Mouse (Mus musculus) B cell, adult 67 days (primary cell): Measurements from ENCODE around the gene Gpr35. TPM values are rescaled to one million over a fixed set of nuclear protein-coding genes. Genes with fewer than 3 reads are reported as not detected.

Source experiments
- total RNA-seq, 2 experiments: library from RNA; stranded (reverse); gene quantifications; 4 replicates each; pipeline ENCODE4 v1.2.4; 2023

The Gpr35 gene
- total RNA-seq = 1 to 10 TPM in 1 of 2 experiments, under 1 TPM in 1; 0.74 to 2.2 TPM

DNA sequence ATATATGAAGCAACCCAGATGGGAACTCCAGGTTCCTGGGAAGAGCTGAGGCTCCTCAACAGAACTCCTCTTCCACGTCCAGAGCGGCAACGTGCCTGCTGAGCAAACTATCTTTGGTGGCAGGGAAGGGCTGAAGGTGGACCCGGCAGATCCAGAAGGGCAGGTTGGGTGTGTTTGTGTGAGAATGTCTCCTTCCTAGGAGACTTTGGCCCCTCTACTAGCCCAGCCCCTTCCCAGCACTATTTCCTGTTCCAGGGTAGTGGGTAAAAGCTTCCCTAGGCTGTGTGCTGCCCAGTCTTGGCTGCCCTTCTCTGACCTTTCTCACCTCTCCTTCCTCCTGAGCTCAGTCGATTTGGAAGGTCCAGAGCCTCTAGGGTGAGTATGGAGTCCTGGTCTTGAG, at the start of gene Gpr35:
TSS of gene Gpr35 (plus strand) at position 259 of the 400 bp plus-strand sequence.

DNA sequence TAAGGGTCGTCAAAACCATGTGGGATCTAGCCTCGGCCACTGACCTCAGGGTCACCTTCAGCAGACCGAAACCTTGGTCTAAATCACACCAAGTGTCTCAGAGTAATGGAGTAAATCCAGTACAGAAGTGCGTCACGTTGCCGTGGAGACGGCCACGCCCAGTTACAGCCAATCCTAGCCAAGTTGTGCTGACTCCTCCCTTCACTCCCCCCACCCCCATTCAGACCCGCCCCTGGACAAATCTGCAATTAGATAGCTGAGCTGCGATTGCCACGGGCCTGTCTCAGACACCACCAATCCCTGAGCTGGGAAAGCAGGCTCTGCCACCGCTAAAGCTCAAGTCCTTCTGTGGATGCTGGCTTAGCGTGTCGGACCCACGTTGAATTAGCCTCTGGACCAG, 47.9 kb upstream of the Gpr35 start, which contains the start of gene Ankmy1:
TSS of gene Ankmy1 (minus strand) at position 121 of the 400 bp plus-strand sequence.

DNA sequence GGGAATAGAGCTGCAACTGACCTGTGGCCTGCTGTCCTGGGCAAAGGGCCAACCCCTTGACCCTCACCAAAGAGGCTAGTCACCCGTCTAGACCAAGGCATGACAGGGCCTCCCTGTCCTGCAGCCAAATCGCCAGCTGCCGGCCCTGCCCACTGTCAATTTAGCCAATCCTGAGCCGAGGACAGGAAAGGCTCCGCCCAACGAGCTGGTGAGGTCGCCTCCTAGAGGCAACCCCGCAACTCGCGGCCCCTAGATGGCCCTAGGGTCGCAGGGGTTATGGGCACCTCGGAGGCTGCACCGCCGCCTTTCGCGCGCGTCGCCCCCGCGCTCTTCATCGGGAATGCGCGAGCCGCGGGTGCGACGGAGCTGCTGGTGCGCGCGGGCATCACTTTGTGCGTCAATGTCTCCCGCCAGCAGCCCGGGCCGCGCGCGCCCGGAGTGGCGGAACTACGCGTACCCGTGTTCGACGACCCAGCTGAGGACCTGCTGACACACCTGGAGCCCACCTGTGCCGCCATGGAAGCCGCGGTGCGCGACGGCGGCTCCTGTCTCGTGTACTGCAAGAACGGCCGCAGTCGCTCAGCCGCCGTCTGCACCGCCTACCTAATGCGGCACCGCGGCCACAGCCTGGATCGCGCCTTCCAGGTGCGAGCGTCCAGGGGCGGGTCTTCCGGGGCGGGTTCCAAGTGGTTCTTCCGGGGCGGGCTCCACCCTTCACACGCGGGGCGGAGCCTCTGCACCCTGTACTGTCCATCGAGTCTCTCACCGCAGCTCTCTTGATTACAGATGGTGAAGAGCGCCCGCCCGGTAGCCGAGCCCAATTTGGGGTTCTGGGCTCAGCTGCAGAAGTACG, 43.7 kb upstream of the Gpr35 start, which contains the start of gene Dusp28:
TSS of gene Dusp28 (plus strand) at position 203 of the 853 bp plus-strand sequence.

DNA sequence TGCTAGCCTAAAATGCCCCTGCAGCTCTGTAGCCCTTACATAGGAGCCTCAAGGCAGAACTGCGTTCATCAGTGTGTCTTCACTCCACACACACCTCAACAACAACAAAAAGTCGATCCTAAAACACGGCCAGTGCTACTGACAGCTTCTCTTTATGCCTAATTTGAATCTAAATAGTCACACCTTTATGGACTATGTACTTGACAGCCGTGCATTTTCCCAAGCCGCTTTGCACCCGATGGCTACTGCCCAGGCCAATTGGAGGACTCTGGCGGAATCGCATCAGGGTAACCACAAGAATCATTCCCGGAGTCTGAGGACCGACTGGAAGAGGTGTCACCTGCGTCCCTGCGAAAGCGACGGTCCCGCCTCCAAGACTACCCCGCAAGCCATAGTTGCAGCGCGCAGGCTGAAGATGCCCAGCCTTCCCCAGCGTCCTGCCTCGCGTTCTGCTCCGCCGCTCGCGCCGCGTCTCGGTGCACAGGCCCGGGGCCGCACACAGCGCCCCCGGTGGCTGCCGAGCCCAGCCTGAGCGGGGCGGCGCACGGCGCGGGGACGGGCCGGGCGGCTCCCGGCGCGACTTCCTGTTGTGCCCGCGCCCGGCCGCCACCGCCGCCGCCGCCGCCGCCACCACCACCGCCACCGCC, 40.3 kb upstream of the Gpr35 start, which contains the start of gene Rnpepl1:
TSS of gene Rnpepl1 (plus strand) at position 545 of the 647 bp plus-strand sequence.

DNA sequence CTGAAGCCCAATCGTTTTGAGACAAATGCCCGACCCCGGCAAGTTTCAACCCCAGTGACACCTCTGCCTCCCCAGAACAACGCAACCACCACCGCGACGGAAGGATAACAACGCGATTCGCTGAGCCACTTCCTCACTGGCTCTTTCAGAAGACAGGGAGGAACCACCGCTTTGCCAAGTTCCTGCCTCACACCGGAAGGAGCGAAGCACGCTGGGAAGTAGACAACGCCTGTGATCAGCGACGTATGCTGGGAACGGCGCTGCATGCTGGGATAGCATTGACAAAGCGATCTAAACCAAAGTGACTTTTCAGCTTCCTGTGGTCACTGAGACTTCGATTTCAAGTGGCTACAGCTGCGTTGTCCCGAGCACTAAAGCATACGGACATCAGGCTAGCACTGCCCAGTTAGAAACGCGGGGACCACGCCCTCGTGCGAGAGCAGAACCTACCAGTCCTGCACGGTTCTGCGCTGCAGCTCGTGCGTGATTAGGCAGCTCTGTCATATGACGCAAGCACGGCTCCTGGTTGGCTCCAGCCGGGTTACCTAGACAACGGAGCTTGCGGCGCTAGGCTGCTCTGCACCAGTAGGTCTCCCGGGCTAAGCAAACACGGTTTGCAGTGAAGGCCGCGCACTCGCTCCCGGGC, 16.4 kb upstream of the Gpr35 start, which contains the start of gene Capn10:
TSS of gene Capn10 (plus strand) at position 195 of the 646 bp plus-strand sequence.

DNA sequence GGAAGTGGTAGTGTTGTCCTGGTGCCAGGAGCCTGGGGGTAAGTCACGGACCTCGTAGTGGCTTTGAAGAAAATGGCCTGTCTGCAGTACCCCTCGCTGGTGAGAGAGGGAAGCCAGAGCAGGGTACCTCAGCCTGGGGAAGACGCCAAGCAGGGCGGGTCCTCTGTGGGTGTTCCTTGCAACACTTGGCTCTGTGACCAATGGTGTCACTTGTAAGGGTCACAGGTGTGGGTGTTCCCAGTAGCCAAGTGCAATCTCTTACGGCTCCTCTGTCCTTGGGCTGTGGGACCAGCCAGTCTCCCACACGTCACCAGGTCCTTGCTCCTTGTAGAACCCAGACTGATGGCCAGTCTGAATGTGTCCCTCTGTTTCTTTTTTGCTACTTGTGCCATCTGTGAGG, 55.4 kb downstream of the Gpr35 start, which contains the start of gene Aqp12:
TSS of gene Aqp12 (plus strand) at position 274 of the 400 bp plus-strand sequence.

Other genes starting within 250 kb of the Gpr35 start
- gene Gpc1, start 119.2 kb upstream of the Gpr35 start, total RNA-seq = not detected
- under 1 TPM; 0.36 to 0.52 TPM for gene Ankmy1, start 48.0 kb upstream of the Gpr35 start, total RNA-seq
- gene Dusp28, start 43.9 kb upstream of the Gpr35 start, total RNA-seq = 1 to 10 TPM; 5.1 to 7.4 TPM
- gene Rnpepl1, start 40.1 kb upstream of the Gpr35 start, total RNA-seq = 100 to 1,000 TPM; 109 to 110 TPM
- gene Capn10, start 16.5 kb upstream of the Gpr35 start, total RNA-seq = 10 to 100 TPM; 27.0 to 30.9 TPM
- gene Aqp12, start 55.5 kb downstream of the Gpr35 start, total RNA-seq = not detected
- gene Kif1a, start 151.1 kb downstream of the Gpr35 start, total RNA-seq = not detected
- not detected for gene Agxt, start 184.4 kb downstream of the Gpr35 start, total RNA-seq
- not detected for gene 2310007B03Rik, start 210.1 kb downstream of the Gpr35 start, total RNA-seq
- gene Crocc2, start 217.9 kb downstream of the Gpr35 start, total RNA-seq = not detected